Mouse (Mus musculus) layer of hippocampus, postnatal 14 days (tissue): Measurements from ENCODE around the gene Rgs8. TPM values are rescaled to one million over a fixed set of nuclear protein-coding genes. Genes with fewer than 3 reads are reported as not detected.
A peak's percentile ranks its signal among the peaks of the same experiment; 100 is the strongest.

Experiments
- DNase-seq, 2 experiments: peaks; one replicate each; pipeline ENCODE4 v3.0.0; 2021 to 2022; ENCODE audit warnings: low spot score in 2 of 2, mixed read lengths in 1 of 2
- total RNA-seq, 2 experiments: library from RNA; stranded (reverse); gene quantifications; 2 replicates each; pipeline ENCODE4 v1.2.3; 2021

Gene Rgs8
- total RNA-seq, 2 experiments from 2014 or later = 51.8 to 53.0 TPM

DNA sequence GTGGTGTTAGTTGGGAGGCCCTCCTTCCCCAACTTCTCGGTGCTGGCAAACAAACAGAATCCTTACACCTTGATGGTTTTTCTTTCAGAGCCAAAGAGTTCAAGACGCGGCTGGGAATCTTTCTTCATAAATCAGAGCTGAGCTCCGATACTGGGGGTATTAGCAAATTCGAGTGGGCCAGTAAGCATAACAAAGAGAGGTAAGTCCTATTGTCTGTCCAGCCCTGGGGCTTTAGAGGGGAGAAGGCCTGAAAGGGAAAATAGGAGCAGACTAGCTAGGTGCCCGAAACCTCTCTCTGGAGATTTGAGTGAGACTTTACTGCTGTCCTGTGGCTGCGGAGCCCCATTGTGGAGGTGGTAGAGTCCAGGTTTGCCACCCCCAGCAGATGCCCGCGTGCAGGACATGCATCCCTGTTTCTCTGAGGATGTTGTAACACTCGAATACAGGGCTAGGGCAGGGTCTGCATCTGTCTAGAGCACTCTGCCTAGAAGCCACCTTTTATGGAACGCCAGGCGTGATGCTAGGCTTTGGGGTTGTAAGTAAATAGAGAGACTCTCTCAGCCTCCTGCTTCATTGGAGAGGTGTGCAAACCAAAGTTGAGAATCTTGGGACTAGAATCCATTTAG lies 88.1 kb downstream of the Rgs8 start:
- DNase-seq = no peak

GRCm38 (mm10) chr1:153741551-153742316 lies 88.9 kb downstream of the Rgs8 start:
- no peak for DNase-seq

GRCm38 (mm10) chr1:153742374-153743155 lies 89.7 kb downstream of the Rgs8 start:
- peak; percentile 71 to 88 for DNase-seq

GRCm38 (mm10) chr1:153746119-153746670 lies 93.4 kb downstream of the Rgs8 start:
- DNase-seq = no peak

GRCm38 (mm10) chr1:153746728-153747127 lies 93.9 kb downstream of the Rgs8 start:
- peak; percentile 67 to 72 for DNase-seq

GRCm38 (mm10) chr1:153747861-153748530 lies 95.2 kb downstream of the Rgs8 start:
- DNase-seq = no peak

DNA sequence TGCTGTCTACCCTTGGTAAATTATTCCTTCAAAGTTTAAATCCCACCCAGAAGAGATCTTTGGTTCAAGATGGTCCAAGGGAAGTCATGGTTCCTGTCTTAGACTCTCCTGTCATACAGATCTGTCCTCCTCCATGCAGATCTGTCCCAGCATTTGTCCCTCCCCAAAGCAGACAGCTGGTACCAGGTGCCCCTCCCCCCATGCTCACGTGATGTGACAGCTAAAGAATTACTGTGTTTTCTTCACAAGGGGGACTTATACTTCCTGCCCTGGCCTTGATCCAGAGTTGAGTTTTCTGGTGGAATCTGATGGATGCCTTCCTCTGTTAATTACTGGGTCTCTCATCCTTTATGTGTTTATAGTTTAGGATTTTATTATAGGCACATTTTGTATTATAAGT lies 95.7 kb downstream of the Rgs8 start:
- no peak for DNase-seq

- peak; percentile 70 to 82 for DNase-seq
Measured at GRCm38 (mm10) chr1:153749211-153749801, 96.5 kb downstream of the Rgs8 start, which contains the start of gene Rnasel. Rnasel (plus strand) TSS chr1:153749426.

Other genes with a start within 250 kb of the Rgs8 start
- 1 to 10 TPM; 2.6 to 3.6 TPM for gene Shcbp1l, start 227.9 kb upstream of the Rgs8 start, total RNA-seq
- gene Dhx9, start 165.4 kb upstream of the Rgs8 start, total RNA-seq = 100 to 1,000 TPM; 121 to 125 TPM
- 1 to 10 TPM; 6.0 to 6.4 TPM for gene Npl, start 103.0 kb upstream of the Rgs8 start, total RNA-seq
- 1 to 10 TPM; 6.6 to 8.8 TPM for gene Rgs16, start 87.3 kb downstream of the Rgs8 start, total RNA-seq
- 10 to 100 TPM; 10.9 to 11.4 TPM for gene Rnasel, start 96.4 kb downstream of the Rgs8 start, total RNA-seq
- 1 to 10 TPM in 1 of 2 experiments, under 1 TPM in 1; 0.88 to 1.0 TPM for gene Rgsl1, start 191.1 kb downstream of the Rgs8 start, total RNA-seq
- gene Teddm1b, start 221.3 kb downstream of the Rgs8 start, total RNA-seq = not detected
- gene Teddm1a, start 238.7 kb downstream of the Rgs8 start, total RNA-seq = not detected
- 1,000 to 10,000 TPM; 1,538 to 1,706 TPM for gene Glul, start 246.9 kb downstream of the Rgs8 start, total RNA-seq
- 1 to 10 TPM; 1.7 to 2.8 TPM for gene Teddm2, start 247.2 kb downstream of the Rgs8 start, total RNA-seq